In genomic region chr3:89870472-89871271, GRCm38 (mm10) we compare ENCODE assay signal across 9 mouse cellular contexts. TPM values are rescaled to one million over a fixed set of nuclear protein-coding genes. Genes with fewer than 3 reads are reported as not detected.
A peak's percentile ranks its signal among the peaks of the same experiment; 100 is the strongest.
DNase-seq lines count a peak whose midpoint lies in the region; ATAC-seq and TF ChIP-seq lines count a peak whose summit lies in the region.
"Had no signal": no experiment of that assay in that cellular context is flagged by ENCODE, and none has a peak within 500 bp of the region (broad histone marks: within the 10 kb centered on the region; RNA-seq: fewer than 3 reads in every experiment).

No protein-coding gene starts in this region.

- TF ChIP-seq POLR2A in spleen, adult 2 months (IDR thresholded peaks at IDR 0.05; ENCODE audit: low read depth, low read length), result no peak

- H3K27me3 ChIP-seq in spleen, adult 2 months (ENCODE audit: control insufficient read depth, insufficient read depth, low read length), result no peaks in the 10 kb centered on the region
- H3K27me3 ChIP-seq in intestine, embryonic 16.5 days (replicated peaks; ENCODE audit: control insufficient read depth, insufficient read depth, low read length), result no peaks in the 10 kb centered on the region
- 0 out of 2 replicates have a peak, but pooled peaks cover under 1% of the 10 kb centered on the region for H3K27me3 ChIP-seq in midbrain, embryonic 16.5 days (ENCODE audit: control insufficient read depth, insufficient read depth, low read depth, low read length)

- 58% methylated on average over 22 of the region's 22 CpGs for WGBS in spleen, adult 2 months
- 53% methylated on average over 22 of the region's 22 CpGs for WGBS in intestine, embryonic 16.5 days
- 82% methylated on average over 22 of the region's 22 CpGs for WGBS in midbrain, embryonic 16.5 days

- DNase-seq in spleen, adult 2 months (ENCODE audit: low read depth in 1 of 2, low spot score in 2 of 2), result no peak
- DNase-seq in spleen, adult 12 weeks (ENCODE audit: low spot score), result no peak
- DNase-seq in naive thymus-derived CD4-positive, alpha-beta T cell, adult 2 months (ENCODE audit: low read depth), result peak; percentile 77
- no peak for DNase-seq in left cerebral cortex, postnatal 25 days (ENCODE audit: low spot score in 2 of 2)
- DNase-seq in right cerebral cortex, postnatal 10 days (ENCODE audit: low spot score in 2 of 2), result no peak
- DNase-seq: gastrocnemius, postnatal 10 days had no signal

- ATAC-seq in intestine, embryonic 16.5 days, result peak; percentile 21
- no peak for ATAC-seq in midbrain, embryonic 16.5 days
- ATAC-seq: hindbrain, embryonic 16.5 days had no signal

- peaks cover 18% of the 10 kb centered on the region; the same call in 1 of the 2 replicates for H3K4me1 ChIP-seq in spleen, adult 2 months (ENCODE audit: control insufficient read depth, insufficient read depth, insufficient read length)
- H3K4me1 ChIP-seq in intestine, embryonic 16.5 days (ENCODE audit: control insufficient read depth, insufficient read depth, low read length), result peaks cover 18% of the 10 kb centered on the region
- peaks cover 5% of the 10 kb centered on the region for H3K4me1 ChIP-seq in midbrain, embryonic 16.5 days (ENCODE audit: control insufficient read depth, insufficient read depth, low read length)

- intact Hi-C loops in left cerebral cortex, postnatal 25 days (cut with DNase I), result no loop called here

- H3K27ac ChIP-seq in spleen, adult 2 months (ENCODE audit: insufficient read depth, low read length), result peak overlapping the region; percentile 82
- H3K27ac ChIP-seq in intestine, embryonic 16.5 days (ENCODE audit: low read length), result peak overlapping the region; percentile 81
- H3K27ac ChIP-seq in midbrain, embryonic 16.5 days (ENCODE audit: low read length), result no peak overlapping the region

- no peaks in the 10 kb centered on the region for H3K9me3 ChIP-seq in intestine, embryonic 16.5 days (ENCODE audit: control insufficient read depth, low read length)
- H3K9me3 ChIP-seq in midbrain, embryonic 16.5 days (replicated peaks; ENCODE audit: control insufficient read depth, low read length, poor library complexity, severe bottlenecking), result no peaks in the 10 kb centered on the region; the same call in 1 of the 2 replicates

- TF ChIP-seq CTCF in spleen, adult 2 months (IDR thresholded peaks at IDR 0.05; ENCODE audit: extremely low read depth, insufficient read depth, insufficient read length, insufficient replicate concordance), result no peak

- peak overlapping the region; percentile 17; the same call in 1 of the 2 replicates for H3K9ac ChIP-seq in intestine, embryonic 16.5 days (ENCODE audit: low read depth, low read length)
- H3K9ac ChIP-seq in midbrain, embryonic 16.5 days (ENCODE audit: low read depth, low read length), result no peak overlapping the region

- H3K36me3 ChIP-seq in spleen, adult 2 months (ENCODE audit: control insufficient read depth, insufficient read depth, low read length), result no peaks in the 10 kb centered on the region
- H3K36me3 ChIP-seq in intestine, embryonic 16.5 days (ENCODE audit: control insufficient read depth, insufficient read depth, low read length), result peaks cover 3% of the 10 kb centered on the region; the same call in 1 of the 2 replicates
- H3K36me3 ChIP-seq in midbrain, embryonic 16.5 days (ENCODE audit: control insufficient read depth, insufficient read depth, low read length), result no peaks in the 10 kb centered on the region

- H3K4me2 ChIP-seq in intestine, embryonic 16.5 days (ENCODE audit: low read depth, low read length), result no peak overlapping the region
- H3K4me2 ChIP-seq in midbrain, embryonic 16.5 days (ENCODE audit: low read length), result no peak overlapping the region

- no peak overlapping the region for H3K4me3 ChIP-seq in spleen, adult 2 months (ENCODE audit: extremely low read depth, insufficient read depth, insufficient read length)
- H3K4me3 ChIP-seq in intestine, embryonic 16.5 days (ENCODE audit: low read length), result no peak overlapping the region
- no peak overlapping the region for H3K4me3 ChIP-seq in midbrain, embryonic 16.5 days (ENCODE audit: low read depth, low read length)

RNA-seq across cellular contexts. Expression of gene She, which starts 39.5 kb away (rescaled TPM):
- 1.1 TPM in 2 replicates for polyA plus RNA-seq in spleen, adult 2 months (2012; rRNA removed)
- polyA plus RNA-seq in intestine, embryonic 16.5 days (2015; fragmentation: Nextera tagmentation; extraction: Ambion mirVana), result 2.3 and 2.6 TPM in 2 replicates
- 1 to 10 TPM; 3.1 to 3.4 TPM for total RNA-seq in left cerebral cortex, postnatal 25 days (2021)
- 1.3 and 1.4 TPM in 2 replicates for polyA plus RNA-seq in midbrain, embryonic 16.5 days (2015; fragmentation: Nextera tagmentation; extraction: Ambion mirVana)

RNA-seq across cellular contexts. Expression of gene Il6ra, which starts 42.3 kb away (rescaled TPM):
- 21.4 and 25.6 TPM in 2 replicates for polyA plus RNA-seq in spleen, adult 2 months (2012; rRNA removed)
- polyA plus RNA-seq in intestine, embryonic 16.5 days (2015; fragmentation: Nextera tagmentation; extraction: Ambion mirVana), result 3.0 and 3.4 TPM in 2 replicates
- 1 to 10 TPM; 4.7 to 5.0 TPM for total RNA-seq in left cerebral cortex, postnatal 25 days (2021)
- 0.75 and 0.78 TPM in 2 replicates for polyA plus RNA-seq in midbrain, embryonic 16.5 days (2015; fragmentation: Nextera tagmentation; extraction: Ambion mirVana)
